Mouse (Mus musculus) gastrocnemius, adult 8-10 months (tissue): Measurements from ENCODE around the gene Clba1. TPM values are rescaled to one million over a fixed set of nuclear protein-coding genes. Genes with fewer than 3 reads are reported as not detected.
"Not testable (repeated sequence)": the region's sequence is repeated elsewhere in the genome, so short reads cannot be mapped to it uniquely, and the experiment has no call there.

ENCODE experiments used
- DNase-seq, 2 experiments: peaks; one replicate each; pipeline ENCODE4 v3.0.0; 2022; ENCODE audit warnings: low spot score in 2 of 2
- total RNA-seq, 4 experiments: library from RNA; stranded (reverse); gene quantifications; 2 replicates each; pipeline ENCODE4 v1.2.4; 2022

The Clba1 gene
- total RNA-seq, 4 experiments from 2014 or later, result 0.17 to 0.61 (median 0.45) TPM

- DNase-seq, result not testable (repeated sequence)
Measured at GRCm38 (mm10) chr12:112816866-112817265, 8.1 kb downstream of the Clba1 start.

DNA sequence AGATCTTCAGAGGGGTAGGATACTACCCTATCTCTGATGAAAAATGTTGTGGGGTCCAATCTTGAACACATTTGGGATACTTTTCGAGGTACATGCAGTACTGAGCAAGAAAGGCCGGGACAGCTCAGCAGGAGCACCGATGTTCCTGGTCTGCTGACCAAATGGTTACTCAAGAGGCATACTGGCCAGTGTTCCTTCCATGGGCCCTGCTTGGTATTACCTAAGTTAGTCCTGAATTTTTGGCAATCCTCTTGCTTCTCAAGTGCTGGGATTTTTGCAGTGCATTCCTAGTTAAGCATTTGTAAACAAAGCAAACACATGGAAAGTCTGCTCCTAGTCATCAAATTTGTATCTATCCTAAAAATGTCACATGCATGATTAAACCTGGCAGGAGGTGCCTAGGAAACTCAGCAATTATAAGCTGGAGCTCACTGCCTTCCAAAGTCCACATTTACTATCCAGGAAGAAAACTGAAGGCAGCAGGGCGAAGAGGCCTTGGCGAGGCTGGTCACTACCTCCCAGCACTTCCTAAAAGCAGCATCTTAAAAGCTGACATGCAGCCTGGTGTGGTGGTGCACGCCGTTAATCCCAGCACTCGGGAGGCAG is 10.4 kb downstream of the Clba1 start:
- DNase-seq, result no peak

- no peak for DNase-seq
Measured at GRCm38 (mm10) chr12:112820401-112820999, 11.8 kb downstream of the Clba1 start.

DNA sequence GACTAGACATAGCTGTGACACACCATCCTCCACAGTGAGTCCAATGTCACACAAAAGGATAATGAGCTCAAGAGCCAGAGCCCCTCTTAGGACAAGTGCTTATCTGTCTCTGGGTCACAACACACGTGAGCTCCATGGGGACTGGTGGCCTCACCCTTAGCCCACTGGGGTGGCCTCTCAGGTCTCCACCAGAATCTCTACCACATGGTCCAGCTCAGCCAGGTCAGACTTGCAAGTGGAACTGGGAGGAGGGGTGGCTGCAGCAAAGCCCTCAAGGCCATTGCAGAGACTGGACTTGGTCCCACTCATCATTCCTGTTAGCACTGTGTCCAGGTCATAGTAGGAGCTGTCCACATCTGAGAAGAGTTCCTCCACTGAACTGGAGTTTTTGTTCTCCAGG is 12.5 kb downstream of the Clba1 start:
- no peak for DNase-seq

GRCm38 (mm10) chr12:112821974-112822373 is 13.2 kb downstream of the Clba1 start:
- DNase-seq, result no peak

- DNase-seq, result no peak
Measured at GRCm38 (mm10) chr12:112822676-112823075, 13.9 kb downstream of the Clba1 start.

- DNase-seq, result no peak
Measured at GRCm38 (mm10) chr12:112823221-112823620, 14.5 kb downstream of the Clba1 start.

DNA sequence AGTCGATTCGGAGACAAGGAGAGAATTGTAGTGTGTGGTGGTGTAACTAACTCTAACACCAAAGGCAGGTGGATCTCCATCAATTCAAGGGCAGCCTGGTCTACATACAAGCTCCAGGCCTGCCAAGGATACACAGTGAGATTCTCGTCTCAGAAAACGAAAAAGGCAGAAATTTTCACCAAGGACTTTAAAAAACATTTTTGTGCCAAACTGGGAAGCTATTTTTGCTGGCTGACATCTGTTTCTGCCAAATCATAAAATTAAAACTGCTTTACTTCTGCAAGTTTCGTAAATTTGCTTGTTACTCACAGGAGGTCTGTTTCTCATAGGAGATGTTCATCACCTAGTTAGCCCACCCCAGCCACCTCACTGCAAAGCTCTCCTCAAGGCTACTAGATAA is 17.2 kb downstream of the Clba1 start:
- no peak for DNase-seq

GRCm38 (mm10) chr12:112828501-112829243 is 19.9 kb downstream of the Clba1 start:
- peak in 1 of 2 experiments; percentile 27 for DNase-seq

GRCm38 (mm10) chr12:112829244-112829864 is 20.6 kb downstream of the Clba1 start, which contains the start of gene Cdca4:
Cdca4 (minus strand) TSS chr12:112829423.
- DNase-seq, result peak; percentile 95 to 97

- no peak for DNase-seq
Measured at GRCm38 (mm10) chr12:112830141-112830540, 21.4 kb downstream of the Clba1 start.

GRCm38 (mm10) chr12:112830570-112830969 is 21.8 kb downstream of the Clba1 start:
- DNase-seq, result no peak

DNA sequence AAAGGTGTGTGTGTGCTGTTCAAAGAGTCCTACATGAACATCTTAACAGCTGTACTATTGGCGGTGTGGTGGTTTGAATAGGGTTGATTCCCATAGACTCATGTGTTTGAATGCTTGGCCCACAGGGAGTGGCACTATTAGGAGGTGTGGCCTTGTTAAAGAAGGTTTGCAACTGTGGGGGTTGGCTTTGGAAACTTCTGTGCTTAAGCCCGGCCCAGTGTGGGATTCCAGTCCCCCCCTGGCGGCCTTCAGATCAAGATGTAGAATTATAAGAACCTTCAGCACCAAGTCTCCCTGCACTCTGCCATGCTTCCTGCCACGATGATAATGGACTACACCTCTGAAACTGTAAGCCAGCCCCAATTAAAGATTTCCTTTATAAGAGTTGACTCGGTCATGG is 23.7 kb downstream of the Clba1 start:
- no peak for DNase-seq

GRCm38 (mm10) chr12:112833527-112833926 is 24.8 kb downstream of the Clba1 start:
- DNase-seq, result no peak

- no peak for DNase-seq
Measured at GRCm38 (mm10) chr12:112835046-112835445, 26.3 kb downstream of the Clba1 start.

DNA sequence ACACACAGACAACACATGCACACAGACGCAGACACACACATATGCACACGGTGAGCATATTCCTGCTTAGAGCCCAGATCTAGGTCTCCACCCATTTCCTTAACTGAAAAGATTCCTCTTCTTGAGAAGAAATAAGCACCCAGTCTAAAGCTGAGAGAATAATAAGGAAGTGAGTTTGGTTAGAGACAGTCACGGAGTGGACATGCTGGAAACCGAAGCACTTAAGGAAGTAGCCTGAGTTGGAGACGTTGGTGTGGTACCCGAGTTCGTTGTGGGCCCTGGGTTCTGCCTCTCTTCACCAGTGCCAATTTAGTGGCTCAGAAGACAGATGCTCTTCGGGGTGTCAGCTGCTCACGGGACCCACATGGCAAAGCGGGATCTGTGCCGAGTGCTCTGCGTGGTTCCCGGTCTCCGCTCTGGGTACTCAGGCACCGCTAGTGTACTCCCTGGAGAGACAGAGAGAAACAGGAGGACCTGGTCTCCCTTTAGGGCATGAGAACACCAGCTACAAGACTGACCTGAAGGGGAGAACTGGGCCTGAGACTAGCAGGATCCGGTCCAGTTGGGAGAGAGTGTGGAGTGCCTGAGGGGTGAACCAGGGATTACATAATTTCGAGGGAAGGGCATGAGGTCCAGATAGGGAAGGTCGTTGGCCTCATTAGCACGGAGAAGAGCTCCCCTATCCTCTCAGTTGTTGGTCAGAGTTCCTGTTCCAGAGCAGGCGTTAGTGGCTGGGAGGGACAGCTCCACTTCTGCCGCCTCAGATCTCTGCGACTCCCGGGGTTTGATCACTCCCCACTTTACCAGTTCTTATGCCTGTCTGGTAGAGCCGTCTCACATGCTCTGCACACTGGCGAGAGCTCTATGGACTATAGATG is 31.7 kb downstream of the Clba1 start:
- DNase-seq, result no peak

- not testable (repeated sequence) for DNase-seq
Measured at GRCm38 (mm10) chr12:112841338-112841892, 32.7 kb downstream of the Clba1 start.

DNA sequence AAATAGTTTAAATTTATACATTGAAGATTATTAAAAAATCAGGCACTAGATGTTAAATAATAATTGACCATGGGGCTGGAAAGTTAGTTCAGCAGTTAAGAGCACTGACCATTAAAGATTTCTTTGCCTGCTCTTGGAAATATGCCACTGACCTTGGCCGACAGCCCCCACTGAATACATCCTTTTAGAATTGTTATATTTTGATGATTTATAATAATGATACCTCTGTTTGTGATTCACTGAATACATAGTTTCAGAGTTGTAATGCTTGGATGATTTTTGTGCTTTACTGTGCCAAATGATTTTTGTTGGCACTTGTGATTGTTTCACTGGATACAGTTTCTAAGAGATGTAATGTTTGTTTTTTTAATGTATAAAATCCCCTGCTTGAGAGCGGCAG is 33.4 kb downstream of the Clba1 start:
- not testable (repeated sequence) for DNase-seq

GRCm38 (mm10) chr12:112843803-112844202 is 35.1 kb downstream of the Clba1 start:
- DNase-seq, result peak; percentile 76 to 79

DNA sequence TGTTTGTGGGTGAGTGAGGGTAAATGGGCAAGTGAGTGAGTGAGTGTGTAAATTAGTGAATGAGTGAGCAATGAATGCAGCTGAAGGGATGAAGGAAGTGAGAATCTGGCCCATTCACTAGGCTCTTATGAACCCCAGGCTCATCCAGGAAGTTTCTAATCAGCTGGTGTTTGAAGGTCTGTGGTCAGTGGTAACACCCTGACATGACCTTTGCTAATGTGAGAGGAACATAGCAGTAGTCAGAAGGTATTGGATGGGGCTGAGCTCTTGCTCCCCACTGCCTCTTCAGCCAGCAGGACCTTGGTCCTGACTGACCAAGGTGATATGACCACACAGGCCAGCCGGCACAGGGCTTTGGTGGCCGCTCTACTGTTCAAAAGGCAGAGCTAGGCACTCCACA is 39.1 kb downstream of the Clba1 start:
- no peak for DNase-seq
